Mouse (Mus musculus) E14TG2a.4 (cell line): ENCODE measurements around the gene Rab12.

Experiments used
- CTCF ChIP-seq: conservative IDR thresholded peaks from 2 replicates; pipeline ENCODE4 v1.5.1; 2014; ENCODE audit warnings: low read length
- NANOG ChIP-seq: IDR thresholded peaks from 2 replicates; pipeline ENCODE4 v1.6.1; 2014; ENCODE audit warnings: borderline replicate concordance, low read length, mixed read lengths
- POU5F1 ChIP-seq: IDR thresholded peaks from 2 replicates; pipeline ENCODE4 v1.6.1; 2014; ENCODE audit warnings: low read length, borderline replicate concordance

GRCm38 (mm10) chr17:66473205-66473604, 46.3 kb downstream of the Rab12 start:
- TF ChIP-seq CTCF (no peak), POU5F1 (no peak), NANOG (no peak)
